Mouse (Mus musculus) kidney, embryonic 16.5 days (tissue): ENCODE results near the gene Gm49380. TPM values are rescaled to one million over a fixed set of nuclear protein-coding genes. Genes with fewer than 3 reads are reported as not detected.

Experiments used
- polyA plus RNA-seq: library from polyadenylated mRNA; unstranded; fragments of >200 nt; fragmentation: Nextera tagmentation; extraction: Ambion mirVana; gene quantifications from 2 replicates; pipeline ENCODE4 v1.2.1, GENCODE M21; 2015

The Gm49380 gene
- polyA plus RNA-seq, 1 experiment from 2014 or later = 0.25 TPM

Other genes starting within 250 kb of the Gm49380 start
- 7.7 and 10.5 TPM in 2 replicates for gene Thy1, start 70.1 kb downstream of the Gm49380 start, polyA plus RNA-seq
- gene Usp2, start 46.5 kb downstream of the Gm49380 start, polyA plus RNA-seq = 53.9 and 57.7 TPM in 2 replicates
- 0.10 and 0.25 TPM in 2 replicates for gene Mfrp, start 11.8 kb downstream of the Gm49380 start, polyA plus RNA-seq
- 4.7 and 5.7 TPM in 2 replicates for gene C1qtnf5, start 6.3 kb downstream of the Gm49380 start, polyA plus RNA-seq
- gene Rnf26, start within 50 bp of the Gm49380 start, polyA plus RNA-seq = 75.0 and 87.0 TPM in 2 replicates
- gene Mcam, start 21.0 kb upstream of the Gm49380 start, polyA plus RNA-seq = 54.3 and 60.3 TPM in 2 replicates
- 17.6 and 24.0 TPM in 2 replicates for gene Cbl, start 120.5 kb upstream of the Gm49380 start, polyA plus RNA-seq
- gene Ccdc153, start 127.2 kb upstream of the Gm49380 start, polyA plus RNA-seq = not detected in 2 replicates
- gene Pdzd3, start 138.0 kb upstream of the Gm49380 start, polyA plus RNA-seq = 13.3 and 14.1 TPM in 2 replicates
- 6.6 and 7.9 TPM in 2 replicates for gene Nlrx1, start 155.1 kb upstream of the Gm49380 start, polyA plus RNA-seq
- 2.8 TPM in 2 replicates for gene Abcg4, start 175.1 kb upstream of the Gm49380 start, polyA plus RNA-seq
- gene Hinfp, start 192.2 kb upstream of the Gm49380 start, polyA plus RNA-seq = 27.2 and 31.1 TPM in 2 replicates
- 11.6 and 14.3 TPM in 2 replicates for gene C2cd2l, start 206.8 kb upstream of the Gm49380 start, polyA plus RNA-seq
- 45.4 and 53.9 TPM in 2 replicates for gene Dpagt1, start 212.5 kb upstream of the Gm49380 start, polyA plus RNA-seq
- 353 and 432 TPM in 2 replicates for gene H2afx, start 221.2 kb upstream of the Gm49380 start, polyA plus RNA-seq
- 133 and 137 TPM in 2 replicates for gene Hmbs, start 230.7 kb upstream of the Gm49380 start, polyA plus RNA-seq
- gene Vps11, start 248.2 kb upstream of the Gm49380 start, polyA plus RNA-seq = 38.5 and 40.0 TPM in 2 replicates